Mouse (Mus musculus): ENCODE results near the gene Drd2.

GRCm38 (mm10) chr9:49396006-49396405 lies 55.6 kb downstream of the Drd2 start:
- TF ChIP-seq CTCF (IDR thresholded peaks at IDR 0.05; ENCODE audit: control insufficient read depth, insufficient read depth, low read length) (no peak), POLR2A (IDR thresholded peaks at IDR 0.05; ENCODE audit: borderline replicate concordance, control insufficient read depth, low read depth, low read length) (no peak)
